Mouse (Mus musculus) ES-E14 (cell line): ENCODE results near the gene Usp7. TPM values are rescaled to one million over a fixed set of nuclear protein-coding genes. Genes with fewer than 3 reads are reported as not detected.

Source experiments
- DNase-seq: peaks from one replicate; pipeline ENCODE4 v3.0.0-alpha.2; 2013; ENCODE audit warnings: low read depth, low spot score
- H3K27ac ChIP-seq: 2 replicates; pipeline ENCODE4 v1.5.1; 2012; ENCODE audit warnings: low read depth, mild to moderate bottlenecking, low read length, moderate library complexity, mixed read lengths; ENCODE audit not compliant: poor library complexity, insufficient read depth, severe bottlenecking
- H3K36me3 ChIP-seq: 2 replicates; pipeline ENCODE4 v1.6.1; 2012; ENCODE audit warnings: mild to moderate bottlenecking, low read length, moderate library complexity, mixed read lengths; ENCODE audit not compliant: control insufficient read depth, poor library complexity, insufficient read depth, severe bottlenecking
- H3K4me1 ChIP-seq, 2 experiments: fragments of 150-350 bp in 1 of 2; sonication (generic) in 1 of 2; 2 replicates each; pipeline ENCODE4 v1.6.1; 2012; ENCODE audit warnings: low read length in 2 of 2, mild to moderate bottlenecking in 1 of 2, mixed read lengths in 1 of 2; ENCODE audit not compliant: control insufficient read depth in 2 of 2, insufficient read depth in 2 of 2, poor library complexity in 1 of 2
- H3K4me3 ChIP-seq, 2 experiments: fragments of 150-350 bp in 1 of 2; sonication (generic) in 1 of 2; 2 replicates each; pipeline ENCODE4 v1.5.1; 2012; ENCODE audit warnings: low read length in 2 of 2, low read depth in 1 of 2, mild to moderate bottlenecking in 1 of 2, mixed read lengths in 1 of 2; ENCODE audit not compliant: insufficient read depth in 1 of 2, poor library complexity in 1 of 2, severe bottlenecking in 1 of 2
- H3K9ac ChIP-seq: 2 replicates; pipeline ENCODE4 v1.6.1; 2012; ENCODE audit warnings: low read depth, mild to moderate bottlenecking, low read length, mixed read lengths; ENCODE audit not compliant: poor library complexity, insufficient read depth, severe bottlenecking
- H3K9me3 ChIP-seq: fragments of 150-350 bp; sonication (generic); 2 replicates; pipeline ENCODE4 v1.6.1; 2012; ENCODE audit warnings: low read depth, mild to moderate bottlenecking, low read length; ENCODE audit not compliant: control insufficient read depth, insufficient read depth
- MAFK ChIP-seq: IDR thresholded peaks from 2 replicates; pipeline ENCODE4 v1.6.1; 2014; ENCODE audit warnings: mild to moderate bottlenecking, low read depth, low read length, inconsistent platforms; ENCODE audit not compliant: insufficient read depth
- ZC3H11A ChIP-seq: IDR thresholded peaks from 2 replicates; pipeline ENCODE4 v1.6.1; 2012; ENCODE audit warnings: low read depth, mild to moderate bottlenecking, inconsistent platforms, low read length, borderline replicate concordance
- in situ Hi-C, 2 experiments: fragments of 600-800 bp; cut with MboI; formaldehyde crosslinking; loops; one replicate each; pipeline ENCODE4 v1.15.1; 2025; ENCODE audit warnings: low sequenced_read_pairs in 2 of 2, inconsistent platforms in 1 of 2; ENCODE audit not compliant: unreplicated experiment in 2 of 2
- total RNA-seq: library from RNA; depleted of rRNA; stranded (reverse); fragments of 300-350 nt; gene quantifications from 2 replicates; pipeline ENCODE4 v1.2.3, GENCODE M21; 2012; rRNA removed

Gene Usp7
- total RNA-seq, 1 experiment = 242 TPM

- DNase-seq = no peak
- Histone ChIP-seq H3K36me3 (peaks cover 36% of the 10 kb centered on the region), H3K9me3 (no peaks in the 10 kb centered on the region), H3K9ac (no peak overlapping the region), H3K27ac (no peak overlapping the region), H3K4me3 (no peak overlapping the region), H3K4me1 (0 out of 4 replicates have a peak, but pooled peaks cover 0 to 2% of the 10 kb centered on the region in 2 experiments)
- TF ChIP-seq ZC3H11A (peak; percentile 30; the same call in 1 of the 2 replicates), MAFK (no peak)
- in situ Hi-C loops = no loop called here
Measured at GRCm38 (mm10) chr16:8643855-8644254, 148.3 kb downstream of the Usp7 start.

Other genes starting within 250 kb of the Usp7 start
- gene Pmm2, start 154.6 kb downstream of the Usp7 start, total RNA-seq = 34.7 and 34.8 TPM in 2 replicates
- gene Tmem186, start 154.6 kb downstream of the Usp7 start, total RNA-seq = 20.7 and 25.7 TPM in 2 replicates
- 42.5 and 66.6 TPM in 2 replicates for gene Carhsp1, start 120.2 kb downstream of the Usp7 start, total RNA-seq
- not detected in 2 replicates for gene Gm5767, start 111.5 kb downstream of the Usp7 start, total RNA-seq
- gene 1810013L24Rik, start 37.8 kb upstream of the Usp7 start, total RNA-seq = 46.6 and 47.4 TPM in 2 replicates